ENCODE assay signal across 8 mouse cellular contexts in genomic region chr11:75455041-75455736, GRCm38 (mm10). TPM values are rescaled to one million over a fixed set of nuclear protein-coding genes. Genes with fewer than 3 reads are reported as not detected.
A peak's percentile ranks its signal among the peaks of the same experiment; 100 is the strongest.
DNase-seq lines count a peak whose midpoint lies in the region; ATAC-seq lines count a peak whose summit lies in the region.

No protein-coding gene starts in this region.

- peak overlapping the region; percentile 59; the same call in 1 of the 2 replicates for H3K9ac ChIP-seq in hindbrain, embryonic 11.5 days (ENCODE audit: low read depth, low read length)
- peak overlapping the region; percentile 62 for H3K9ac ChIP-seq in lung, embryonic 15.5 days
- peak overlapping the region; percentile 83 for H3K9ac ChIP-seq in stomach, embryonic 16.5 days (ENCODE audit: low read length)

- no peaks in the 10 kb centered on the region for H3K27me3 ChIP-seq in erythroblast, embryonic 14.5 days (ENCODE audit: control insufficient read depth)
- no peaks in the 10 kb centered on the region for H3K27me3 ChIP-seq in hindbrain, embryonic 11.5 days (ENCODE audit: control insufficient read depth, insufficient read depth, low read length)
- no peaks in the 10 kb centered on the region for H3K27me3 ChIP-seq in lung, embryonic 15.5 days
- no peaks in the 10 kb centered on the region for H3K27me3 ChIP-seq in stomach, embryonic 16.5 days (ENCODE audit: control insufficient read depth, insufficient read depth, low read length)

- 78% methylated on average over 10 of the region's 10 CpGs for WGBS in hindbrain, embryonic 11.5 days
- WGBS in lung, embryonic 15.5 days: 70% methylated on average over 10 of the region's 10 CpGs
- WGBS in stomach, embryonic 16.5 days: 73% methylated on average over 10 of the region's 10 CpGs

- DNase-seq in MN1 (ENCODE audit: low spot score): peak; percentile 54
- no peak for DNase-seq in hindbrain, embryonic 11.5 days (ENCODE audit: low spot score)
- DNase-seq in cerebellum, adult 18-20 months: no peak
- DNase-seq in frontal cortex, postnatal 25 days (ENCODE audit: low spot score in 2 of 2): no peak

- peaks cover 32% of the 10 kb centered on the region for H3K9me3 ChIP-seq in erythroblast, embryonic 14.5 days (ENCODE audit: control insufficient read depth, low read length)
- no peaks in the 10 kb centered on the region for H3K9me3 ChIP-seq in hindbrain, embryonic 11.5 days (ENCODE audit: control insufficient read depth, low read length)
- no peaks in the 10 kb centered on the region for H3K9me3 ChIP-seq in lung, embryonic 15.5 days
- H3K9me3 ChIP-seq in stomach, embryonic 16.5 days (replicated peaks; ENCODE audit: control insufficient read depth, low read length): no peaks in the 10 kb centered on the region

- H3K4me3 ChIP-seq in erythroblast, embryonic 14.5 days (replicated peaks): peak overlapping the region; percentile 70
- H3K4me3 ChIP-seq in hindbrain, embryonic 11.5 days (ENCODE audit: low read depth, low read length): peak overlapping the region; percentile 50
- peak overlapping the region; percentile 63; the same call in 1 of the 2 replicates for H3K4me3 ChIP-seq in lung, embryonic 15.5 days
- H3K4me3 ChIP-seq in stomach, embryonic 16.5 days (replicated peaks; ENCODE audit: low read length): peak overlapping the region; percentile 73

- peak overlapping the region; percentile 14; the same call in 1 of the 2 replicates for H3K27ac ChIP-seq in hindbrain, embryonic 11.5 days (ENCODE audit: low read depth, low read length)
- peak overlapping the region; percentile 68 for H3K27ac ChIP-seq in lung, embryonic 15.5 days
- H3K27ac ChIP-seq in stomach, embryonic 16.5 days (ENCODE audit: low read length): peak overlapping the region; percentile 72

- peaks cover 93% of the 10 kb centered on the region for H3K4me1 ChIP-seq in erythroblast, embryonic 14.5 days (ENCODE audit: control insufficient read depth)
- H3K4me1 ChIP-seq in hindbrain, embryonic 11.5 days (replicated peaks; ENCODE audit: control insufficient read depth, insufficient read depth, low read length): peaks cover 6% of the 10 kb centered on the region
- H3K4me1 ChIP-seq in lung, embryonic 15.5 days: peaks cover 37% of the 10 kb centered on the region
- peaks cover 26% of the 10 kb centered on the region for H3K4me1 ChIP-seq in stomach, embryonic 16.5 days (ENCODE audit: control insufficient read depth, insufficient read depth, low read length)

- H3K36me3 ChIP-seq in erythroblast, embryonic 14.5 days (ENCODE audit: control insufficient read depth): peaks cover 43% of the 10 kb centered on the region
- H3K36me3 ChIP-seq in hindbrain, embryonic 11.5 days (ENCODE audit: control insufficient read depth, insufficient read depth, low read length): no peaks in the 10 kb centered on the region
- no peaks in the 10 kb centered on the region for H3K36me3 ChIP-seq in lung, embryonic 15.5 days
- H3K36me3 ChIP-seq in stomach, embryonic 16.5 days (ENCODE audit: control insufficient read depth, insufficient read depth, low read length): no peaks in the 10 kb centered on the region

- ATAC-seq in erythroblast, adult 5-6 weeks (replicated peaks; ENCODE audit: low FRiP score, poor library complexity, severe bottlenecking): no peak
- no peak for ATAC-seq in hindbrain, embryonic 11.5 days (ENCODE audit: low FRiP score)
- no peak; the same call in 1 of the 2 replicates for ATAC-seq in lung, embryonic 15.5 days (ENCODE audit: borderline replicate concordance, extremely low read depth, low FRiP score, low TSS enrichment)
- no peak for ATAC-seq in stomach, embryonic 16.5 days (ENCODE audit: insufficient read depth, low FRiP score)

- H3K4me2 ChIP-seq in hindbrain, embryonic 11.5 days (replicated peaks; ENCODE audit: low read depth, low read length): peak overlapping the region; percentile 97
- H3K4me2 ChIP-seq in lung, embryonic 15.5 days: peak overlapping the region; percentile 97
- peak overlapping the region; percentile 100 for H3K4me2 ChIP-seq in stomach, embryonic 16.5 days (ENCODE audit: low read depth, low read length)

RNA-seq across cellular contexts. Expression of gene Wdr81, which starts 0.7 kb away (rescaled TPM):
- 11.2 and 11.7 TPM in 2 replicates for polyA plus RNA-seq in erythroblast, embryonic 14.5 days (2012)
- 22.6 and 24.8 TPM in 2 replicates for total RNA-seq in erythroblast, adult 5-6 weeks (2015; ENCODE audit: low replicate concordance)
- total RNA-seq in erythroblast, adult 5-6 weeks (2017; ENCODE audit: low replicate concordance): 27.3 and 28.2 TPM in 2 replicates
- polyA plus RNA-seq in hindbrain, embryonic 11.5 days (2014; fragmentation: Nextera tagmentation; extraction: Ambion mirVana): 3.1 and 4.1 TPM in 2 replicates
- polyA plus RNA-seq in lung, embryonic 15.5 days (2015; fragmentation: Nextera tagmentation; extraction: Ambion mirVana): 4.5 and 4.8 TPM in 2 replicates
- polyA plus RNA-seq in stomach, embryonic 16.5 days (2015; fragmentation: Nextera tagmentation; extraction: Ambion mirVana): 6.8 and 7.0 TPM in 2 replicates

RNA-seq across cellular contexts. Expression of gene Tlcd2, which starts 6.3 kb away (rescaled TPM):
- polyA plus RNA-seq in erythroblast, embryonic 14.5 days (2012): 0.15 and 0.41 TPM in 2 replicates
- total RNA-seq in erythroblast, adult 5-6 weeks (2015; ENCODE audit: low replicate concordance): 1.5 and 3.7 TPM in 2 replicates
- total RNA-seq in erythroblast, adult 5-6 weeks (2017; ENCODE audit: low replicate concordance): 1.3 and 5.5 TPM in 2 replicates
- 9.1 and 9.9 TPM in 2 replicates for polyA plus RNA-seq in hindbrain, embryonic 11.5 days (2014; fragmentation: Nextera tagmentation; extraction: Ambion mirVana)
- polyA plus RNA-seq in lung, embryonic 15.5 days (2015; fragmentation: Nextera tagmentation; extraction: Ambion mirVana): 15.9 and 18.0 TPM in 2 replicates
- polyA plus RNA-seq in stomach, embryonic 16.5 days (2015; fragmentation: Nextera tagmentation; extraction: Ambion mirVana): 22.7 and 22.9 TPM in 2 replicates

RNA-seq across cellular contexts. Expression of gene Serpinf2, which starts 15.8 kb away (rescaled TPM):
- polyA plus RNA-seq in erythroblast, embryonic 14.5 days (2012): 0.36 and 0.42 TPM in 2 replicates
- total RNA-seq in erythroblast, adult 5-6 weeks (2015; ENCODE audit: low replicate concordance): 4.6 TPM in 1 of 2 replicates, not detected in the other
- total RNA-seq in erythroblast, adult 5-6 weeks (2017; ENCODE audit: low replicate concordance): 0.70 and 0.94 TPM in 2 replicates
- 0.36 TPM in 1 of 2 replicates, not detected in the other for polyA plus RNA-seq in hindbrain, embryonic 11.5 days (2014; fragmentation: Nextera tagmentation; extraction: Ambion mirVana)
- 0.89 and 4.3 TPM in 2 replicates for polyA plus RNA-seq in lung, embryonic 15.5 days (2015; fragmentation: Nextera tagmentation; extraction: Ambion mirVana)
- 65.3 and 68.3 TPM in 2 replicates for polyA plus RNA-seq in stomach, embryonic 16.5 days (2015; fragmentation: Nextera tagmentation; extraction: Ambion mirVana)

RNA-seq across cellular contexts. Expression of gene Prpf8, which starts 31.4 kb away (rescaled TPM):
- 2.2 and 4.5 TPM in 2 replicates for polyA plus RNA-seq in erythroblast, embryonic 14.5 days (2012)
- total RNA-seq in erythroblast, adult 5-6 weeks (2015; ENCODE audit: low replicate concordance): 42.3 and 43.5 TPM in 2 replicates
- 26.5 and 27.0 TPM in 2 replicates for total RNA-seq in erythroblast, adult 5-6 weeks (2017; ENCODE audit: low replicate concordance)
- 86.6 and 89.6 TPM in 2 replicates for polyA plus RNA-seq in hindbrain, embryonic 11.5 days (2014; fragmentation: Nextera tagmentation; extraction: Ambion mirVana)
- polyA plus RNA-seq in lung, embryonic 15.5 days (2015; fragmentation: Nextera tagmentation; extraction: Ambion mirVana): 56.9 and 57.3 TPM in 2 replicates
- 42.4 and 43.8 TPM in 2 replicates for polyA plus RNA-seq in stomach, embryonic 16.5 days (2015; fragmentation: Nextera tagmentation; extraction: Ambion mirVana)

RNA-seq across cellular contexts. Expression of gene Serpinf1, which starts 32.7 kb away (rescaled TPM):
- polyA plus RNA-seq in erythroblast, embryonic 14.5 days (2012): 0.18 and 0.25 TPM in 2 replicates
- 3.8 and 10.4 TPM in 2 replicates for total RNA-seq in erythroblast, adult 5-6 weeks (2015; ENCODE audit: low replicate concordance)
- total RNA-seq in erythroblast, adult 5-6 weeks (2017; ENCODE audit: low replicate concordance): 3.7 and 4.9 TPM in 2 replicates
- polyA plus RNA-seq in hindbrain, embryonic 11.5 days (2014; fragmentation: Nextera tagmentation; extraction: Ambion mirVana): 90.5 and 91.3 TPM in 2 replicates
- 46.1 and 57.0 TPM in 2 replicates for polyA plus RNA-seq in lung, embryonic 15.5 days (2015; fragmentation: Nextera tagmentation; extraction: Ambion mirVana)
- 60.2 and 72.8 TPM in 2 replicates for polyA plus RNA-seq in stomach, embryonic 16.5 days (2015; fragmentation: Nextera tagmentation; extraction: Ambion mirVana)

Comparison
In these comparisons a context has a peak if more than half of its experiments do, and no peak if none do; other contexts are left out.
1. H3K27ac ChIP-seq: peak in every context shown above with its lines; median percentile 72 in stomach, embryonic 16.5 days; 68 in lung, embryonic 15.5 days; 14 in hindbrain, embryonic 11.5 days.
2. RNA of gene Serpinf2, which starts 15.8 kb away (polyA plus RNA-seq): 65.3 to 68.3 TPM in stomach, embryonic 16.5 days; 0.89 to 4.3 TPM in lung, embryonic 15.5 days, 0.36 to 0.42 TPM in erythroblast, embryonic 14.5 days and 0.36 TPM in hindbrain, embryonic 11.5 days; every median in the first group is over 10 times any median in the second.
3. Peak in every context shown above with its lines, with median percentiles within 50 percentile points of each other: H3K4me3 ChIP-seq, H3K4me2 ChIP-seq and H3K9ac ChIP-seq.